Mouse (Mus musculus): ENCODE measurements around the gene Cphx3.
"Not testable (repeated sequence)": the region's sequence is repeated elsewhere in the genome, so short reads cannot be mapped to it uniquely, and the experiment has no call there.

DNA sequence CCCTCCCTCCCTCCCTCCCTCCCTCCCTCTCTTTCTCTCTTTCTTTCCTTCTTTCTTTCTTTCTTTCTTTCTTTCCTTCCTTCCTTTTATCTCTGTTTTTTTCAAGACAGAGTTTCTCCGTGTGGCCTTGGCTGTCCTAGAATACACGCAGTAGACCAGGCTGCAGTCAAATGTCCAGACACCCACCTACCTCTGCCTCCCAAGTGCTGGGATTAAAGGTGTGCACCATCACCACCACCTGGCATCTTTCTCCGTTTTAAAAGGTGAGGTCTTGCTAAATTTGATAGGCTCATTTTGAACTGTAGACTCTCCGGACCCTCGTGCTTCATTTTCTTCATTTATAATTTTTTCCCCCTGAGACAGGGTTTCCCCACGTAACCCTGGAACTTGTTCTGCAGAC, 881 bp upstream of the Cphx3 start, which contains the start of gene Cphx2:
- TF ChIP-seq EP300, CTCF (IDR thresholded peaks at IDR 0.05): not testable (repeated sequence)
